Mouse (Mus musculus) embryonic fibroblast, embryonic 13.5 days (primary cell): ENCODE measurements around the gene Gpkow.

Experiments used
- CTCF ChIP-seq: IDR thresholded peaks from 2 replicates; pipeline ENCODE4 v1.5.1; 2011; ENCODE audit warnings: mild to moderate bottlenecking, control low read depth, low read length, moderate library complexity, borderline replicate concordance; ENCODE audit not compliant: insufficient read depth
- POLR2A ChIP-seq: IDR thresholded peaks from 2 replicates; pipeline ENCODE4 v1.6.1; 2011; ENCODE audit warnings: low read depth, mild to moderate bottlenecking, control low read depth, low read length, moderate library complexity

GRCm38 (mm10) chrX:7728215-7728921 lies 31.4 kb downstream of the Gpkow start, which contains the start of gene Praf2:
- TF ChIP-seq POLR2A (peak; percentile 71), CTCF (no peak)
